Mouse (Mus musculus) spleen, adult 2 months (tissue): ENCODE data around the gene Lrrc49. TPM values are rescaled to one million over a fixed set of nuclear protein-coding genes. Genes with fewer than 3 reads are reported as not detected.

Source experiments
- DNase-seq, 2 experiments: peaks; one replicate each; pipeline versions ENCODE4 v3.0.0 to v3.0.0-alpha.2; 2012 to 2021; ENCODE audit warnings: low spot score in 2 of 2, low read depth in 1 of 2
- H3K27ac ChIP-seq: fragments of 200-500 bp; 2 replicates; pipeline ENCODE4 v1.5.1; 2012; ENCODE audit warnings: low read length, inconsistent platforms; ENCODE audit not compliant: insufficient read depth
- H3K27me3 ChIP-seq: fragments of 200-500 bp; 2 replicates; pipeline ENCODE4 v1.6.1; 2012; ENCODE audit warnings: mild to moderate bottlenecking, moderate library complexity, low read length, inconsistent platforms; ENCODE audit not compliant: control insufficient read depth, insufficient read depth
- H3K36me3 ChIP-seq: fragments of 200-500 bp; 2 replicates; pipeline ENCODE4 v1.6.1; 2012; ENCODE audit warnings: mild to moderate bottlenecking, low read length, inconsistent platforms; ENCODE audit not compliant: control insufficient read depth, insufficient read depth
- H3K4me1 ChIP-seq: fragments of 200-500 bp; 2 replicates; pipeline ENCODE4 v1.6.1; 2011; ENCODE audit warnings: inconsistent platforms; ENCODE audit not compliant: control insufficient read depth, insufficient read depth, insufficient read length
- H3K4me3 ChIP-seq: fragments of 200-500 bp; 2 replicates; pipeline ENCODE4 v1.5.1; 2011; ENCODE audit warnings: mild to moderate bottlenecking, inconsistent platforms; ENCODE audit not compliant: insufficient read depth, insufficient read length; ENCODE audit errors: extremely low read depth
- CTCF ChIP-seq: fragments of 200-500 bp; IDR thresholded peaks from 2 replicates; pipeline ENCODE4 v1.5.1; 2011; ENCODE audit warnings: mild to moderate bottlenecking, inconsistent platforms; ENCODE audit not compliant: insufficient read depth, insufficient read length, insufficient replicate concordance; ENCODE audit errors: extremely low read depth
- POLR2A ChIP-seq: fragments of 200-500 bp; IDR thresholded peaks from 2 replicates; pipeline ENCODE4 v1.6.1; 2011; ENCODE audit warnings: low read depth, low read length, inconsistent platforms
- WGBS: fragments of 180-500 bp; shearing (Covaris S2); methylation state at CpG from one replicate; pipeline ENCODE4 v1.1.7; 2018; 5-methylcytosine and 5-hydroxymethylcytosine counted together
- polyA plus RNA-seq: library from polyadenylated mRNA; depleted of rRNA; stranded (reverse); fragments of >200 nt; gene quantifications from 2 replicates; pipeline ENCODE4 v1.2.3, GENCODE M21; 2012; rRNA removed

The Lrrc49 gene
- polyA plus RNA-seq = 0.42 and 0.65 TPM in 2 replicates

GRCm38 (mm10) chr9:60687891-60688324, at the start of gene Lrrc49:
Lrrc49 (minus strand) TSS chr9:60688158.
- Histone ChIP-seq H3K4me3 (peak within 1 kb of the TSS; percentile 63), H3K27me3 (no peaks in the 10 kb centered on the region), H3K4me1 (no peaks in the 10 kb centered on the region), H3K27ac (no peak within 1 kb of the TSS), H3K36me3 (no peaks in the 10 kb centered on the region)
- whole genome bisulfite sequencing = under 1% methylated on average over 21 of the region's 21 CpGs
- TF ChIP-seq POLR2A = no peak
- no peak for TF ChIP-seq CTCF
- DNase-seq = peak; percentile 54 to 57

- Histone ChIP-seq H3K36me3 (no peaks in the 10 kb centered on the region), H3K27me3 (no peaks in the 10 kb centered on the region), H3K4me3 (no peak overlapping the region), H3K4me1 (no peaks in the 10 kb centered on the region), H3K27ac (no peak overlapping the region)
- 88% methylated on average over 2 of the region's 2 CpGs for WGBS
- TF ChIP-seq CTCF (no peak), POLR2A (no peak)
- no peak for DNase-seq
Measured at GRCm38 (mm10) chr9:60734321-60734720, 46.4 kb upstream of the Lrrc49 start.

GRCm38 (mm10) chr9:60724968-60725367, 37.0 kb upstream of the Lrrc49 start:
- DNase-seq = no peak
- no peak overlapping the region for H3K27ac ChIP-seq
- H3K4me3 ChIP-seq = no peak overlapping the region
- H3K36me3 ChIP-seq = no peaks in the 10 kb centered on the region
- no peaks in the 10 kb centered on the region for H3K27me3 ChIP-seq
- H3K4me1 ChIP-seq = no peaks in the 10 kb centered on the region
- TF ChIP-seq POLR2A (no peak), CTCF (no peak)
- WGBS = 91% methylated on average over 7 of the region's 7 CpGs

GRCm38 (mm10) chr9:60719687-60720086, 31.7 kb upstream of the Lrrc49 start:
- Histone ChIP-seq H3K4me1 (no peaks in the 10 kb centered on the region; the same call in 1 of the 2 replicates), H3K36me3 (no peaks in the 10 kb centered on the region), H3K27ac (no peak overlapping the region), H3K4me3 (no peak overlapping the region), H3K27me3 (no peaks in the 10 kb centered on the region)
- no peak for DNase-seq
- WGBS = 90% methylated on average over 3 of the region's 3 CpGs
- TF ChIP-seq CTCF (no peak), POLR2A (no peak)

- Histone ChIP-seq H3K4me1 (no peaks in the 10 kb centered on the region; the same call in 1 of the 2 replicates), H3K27me3 (peaks cover 1% of the 10 kb centered on the region; the same call in 1 of the 2 replicates), H3K4me3 (no peak overlapping the region), H3K36me3 (no peaks in the 10 kb centered on the region), H3K27ac (no peak overlapping the region)
- DNase-seq = peak; percentile 3 to 36
- WGBS = 54% methylated on average over 3 of the region's 3 CpGs
- peak; percentile 27; the same call in 1 of the 2 replicates for TF ChIP-seq CTCF
- TF ChIP-seq POLR2A = no peak
Measured at GRCm38 (mm10) chr9:60718284-60718683, 30.3 kb upstream of the Lrrc49 start.

GRCm38 (mm10) chr9:60715828-60716227, 27.9 kb upstream of the Lrrc49 start:
- DNase-seq = no peak
- 62% methylated on average over 5 of the region's 5 CpGs for WGBS
- Histone ChIP-seq H3K4me3 (no peak overlapping the region), H3K36me3 (no peaks in the 10 kb centered on the region), H3K27ac (no peak overlapping the region), H3K27me3 (peaks cover 8% of the 10 kb centered on the region), H3K4me1 (no peaks in the 10 kb centered on the region; the same call in 1 of the 2 replicates)
- TF ChIP-seq POLR2A = no peak
- no peak for TF ChIP-seq CTCF

- 91% methylated on average over 4 of the region's 4 CpGs for WGBS
- H3K27me3 ChIP-seq = peaks cover 8% of the 10 kb centered on the region
- no peak overlapping the region for H3K27ac ChIP-seq
- no peak overlapping the region for H3K4me3 ChIP-seq
- no peaks in the 10 kb centered on the region; the same call in 1 of the 2 replicates for H3K4me1 ChIP-seq
- no peak for TF ChIP-seq POLR2A
- DNase-seq = no peak
- no peaks in the 10 kb centered on the region for H3K36me3 ChIP-seq
Measured at GRCm38 (mm10) chr9:60715271-60715670, 27.3 kb upstream of the Lrrc49 start.

GRCm38 (mm10) chr9:60714191-60714590, 26.2 kb upstream of the Lrrc49 start:
- H3K4me3 ChIP-seq = no peak overlapping the region
- H3K27ac ChIP-seq = no peak overlapping the region
- WGBS = 86% methylated on average over 6 of the region's 6 CpGs
- TF ChIP-seq CTCF (no peak), POLR2A (no peak)
- H3K27me3 ChIP-seq = peaks cover 8% of the 10 kb centered on the region
- H3K4me1 ChIP-seq = no peaks in the 10 kb centered on the region; the same call in 1 of the 2 replicates
- no peak for DNase-seq
- no peaks in the 10 kb centered on the region for H3K36me3 ChIP-seq
